Mouse (Mus musculus): ENCODE measurements around the gene Adgrl3.

Gene Adgrl3

GRCm38 (mm10) chr5:81019590-81020254 lies at the start of gene Adgrl3:
Gene Adgrl3, plus strand, starts transcription at chr5:81020138.
- DNase-seq (ENCODE audit: low read depth): no peak

GRCm38 (mm10) chr5:81019166-81019565 lies 772 bp upstream of the Adgrl3 start:
- DNase-seq (ENCODE audit: low read depth): no peak

GRCm38 (mm10) chr5:81020281-81021005 lies 505 bp downstream of the Adgrl3 start:
- DNase-seq (ENCODE audit: low read depth): no peak

- DNase-seq (ENCODE audit: low read depth): no peak
Measured at GRCm38 (mm10) chr5:81021006-81021320, 1.0 kb downstream of the Adgrl3 start.

GRCm38 (mm10) chr5:81021331-81021863 lies 1.5 kb downstream of the Adgrl3 start:
- no peak for DNase-seq (ENCODE audit: low read depth)

GRCm38 (mm10) chr5:81021864-81022305 lies 1.9 kb downstream of the Adgrl3 start:
- no peak for DNase-seq (ENCODE audit: low read depth)

- DNase-seq (ENCODE audit: low read depth): no peak
Measured at GRCm38 (mm10) chr5:81022306-81023071, 2.6 kb downstream of the Adgrl3 start.

- no peak for DNase-seq (ENCODE audit: low read depth)
Measured at GRCm38 (mm10) chr5:81023923-81024715, 4.2 kb downstream of the Adgrl3 start.

GRCm38 (mm10) chr5:81028875-81029274 lies 8.9 kb downstream of the Adgrl3 start:
- DNase-seq (ENCODE audit: low read depth): no peak

GRCm38 (mm10) chr5:81037091-81037490 lies 17.2 kb downstream of the Adgrl3 start:
- no peak for DNase-seq (ENCODE audit: low read depth)

- no peak for DNase-seq (ENCODE audit: low read depth)
Measured at GRCm38 (mm10) chr5:81043875-81044274, 23.9 kb downstream of the Adgrl3 start.

GRCm38 (mm10) chr5:81046128-81046527 lies 26.2 kb downstream of the Adgrl3 start:
- no peak for DNase-seq (ENCODE audit: low read depth)

GRCm38 (mm10) chr5:81054628-81055027 lies 34.7 kb downstream of the Adgrl3 start:
- DNase-seq (ENCODE audit: low read depth): no peak

GRCm38 (mm10) chr5:81055253-81055652 lies 35.3 kb downstream of the Adgrl3 start:
- no peak for DNase-seq (ENCODE audit: low read depth)

- DNase-seq (ENCODE audit: low read depth): no peak
Measured at GRCm38 (mm10) chr5:81058122-81058521, 38.2 kb downstream of the Adgrl3 start.

GRCm38 (mm10) chr5:81060950-81061349 lies 41.0 kb downstream of the Adgrl3 start:
- no peak for DNase-seq (ENCODE audit: low read depth)

- DNase-seq (ENCODE audit: low read depth): no peak
Measured at GRCm38 (mm10) chr5:81061386-81061785, 41.4 kb downstream of the Adgrl3 start.

GRCm38 (mm10) chr5:81064026-81064425 lies 44.1 kb downstream of the Adgrl3 start:
- no peak for DNase-seq (ENCODE audit: low read depth)

GRCm38 (mm10) chr5:81068173-81068572 lies 48.2 kb downstream of the Adgrl3 start:
- DNase-seq (ENCODE audit: low read depth): no peak

- DNase-seq (ENCODE audit: low read depth): no peak
Measured at GRCm38 (mm10) chr5:81068839-81069238, 48.9 kb downstream of the Adgrl3 start.

- DNase-seq (ENCODE audit: low read depth): no peak
Measured at GRCm38 (mm10) chr5:81072888-81073287, 53.0 kb downstream of the Adgrl3 start.

- DNase-seq (ENCODE audit: low read depth): no peak
Measured at GRCm38 (mm10) chr5:81073875-81074274, 53.9 kb downstream of the Adgrl3 start.
